Mouse (Mus musculus) kidney, adult 2 months (tissue): ENCODE measurements at regions not wholly inside any gene's neighbourhood (a gene's known extent, or its start where the extent isn't known, plus 50 kb on each side); places are given as distances from the start of the nearest gene placed in this dataset.
A peak's percentile ranks its signal among the peaks of the same experiment; 100 is the strongest.

ENCODE experiments used
- DNase-seq: peaks from one replicate; pipeline ENCODE4 v3.0.0; 2021
- H3K27ac ChIP-seq: fragments of 200-500 bp; 2 replicates; pipeline ENCODE4 v1.5.1; 2012; ENCODE audit warnings: low read depth, low read length, control low read depth, inconsistent platforms; ENCODE audit not compliant: insufficient read depth
- H3K27me3 ChIP-seq: fragments of 200-500 bp; replicated peaks from 2 replicates; pipeline ENCODE4 v1.6.1; 2012; ENCODE audit warnings: mild to moderate bottlenecking, moderate library complexity, low read length, inconsistent platforms; ENCODE audit not compliant: control insufficient read depth, insufficient read depth
- H3K36me3 ChIP-seq: fragments of 200-500 bp; 2 replicates; pipeline ENCODE4 v1.6.1; 2012; ENCODE audit warnings: mild to moderate bottlenecking, moderate library complexity, low read length, inconsistent platforms; ENCODE audit not compliant: control insufficient read depth, insufficient read depth
- H3K4me1 ChIP-seq: fragments of 200-500 bp; 2 replicates; pipeline ENCODE4 v1.6.1; 2011; ENCODE audit warnings: low read length; ENCODE audit not compliant: control insufficient read depth, insufficient read depth
- H3K4me3 ChIP-seq: fragments of 200-500 bp; 2 replicates; pipeline ENCODE4 v1.5.1; 2011; ENCODE audit warnings: mild to moderate bottlenecking, low read depth, low read length, control low read depth; ENCODE audit not compliant: insufficient read depth
- CTCF ChIP-seq: fragments of 200-500 bp; conservative IDR thresholded peaks from 2 replicates; pipeline ENCODE4 v1.5.1; 2011; ENCODE audit warnings: low read depth, mild to moderate bottlenecking, control low read depth, low read length, moderate library complexity, mixed read lengths; ENCODE audit not compliant: insufficient read depth, insufficient read length
- POLR2A ChIP-seq: fragments of 200-500 bp; IDR thresholded peaks from one replicate; pipeline ENCODE4 v1.6.1; 2011; ENCODE audit warnings: low read depth, low read length, control low read depth
- WGBS: fragments of 180-500 bp; shearing (Covaris S2); methylation state at CpG from one replicate; pipeline ENCODE4 v1.1.7; 2018; 5-methylcytosine and 5-hydroxymethylcytosine counted together

- H3K4me1 ChIP-seq: no peaks in the 10 kb centered on the region
- TF ChIP-seq CTCF (no peak), POLR2A (no peak)
- no peak overlapping the region for H3K4me3 ChIP-seq
- H3K27ac ChIP-seq: no peak overlapping the region
- WGBS: 91% methylated on average over 2 of the region's 2 CpGs
- DNase-seq: no peak
- H3K36me3 ChIP-seq: no peaks in the 10 kb centered on the region
- H3K27me3 ChIP-seq: no peaks in the 10 kb centered on the region
Measured at GRCm38 (mm10) chr10:111723885-111724284, 217.8 kb downstream of the Phlda1 start.

DNA sequence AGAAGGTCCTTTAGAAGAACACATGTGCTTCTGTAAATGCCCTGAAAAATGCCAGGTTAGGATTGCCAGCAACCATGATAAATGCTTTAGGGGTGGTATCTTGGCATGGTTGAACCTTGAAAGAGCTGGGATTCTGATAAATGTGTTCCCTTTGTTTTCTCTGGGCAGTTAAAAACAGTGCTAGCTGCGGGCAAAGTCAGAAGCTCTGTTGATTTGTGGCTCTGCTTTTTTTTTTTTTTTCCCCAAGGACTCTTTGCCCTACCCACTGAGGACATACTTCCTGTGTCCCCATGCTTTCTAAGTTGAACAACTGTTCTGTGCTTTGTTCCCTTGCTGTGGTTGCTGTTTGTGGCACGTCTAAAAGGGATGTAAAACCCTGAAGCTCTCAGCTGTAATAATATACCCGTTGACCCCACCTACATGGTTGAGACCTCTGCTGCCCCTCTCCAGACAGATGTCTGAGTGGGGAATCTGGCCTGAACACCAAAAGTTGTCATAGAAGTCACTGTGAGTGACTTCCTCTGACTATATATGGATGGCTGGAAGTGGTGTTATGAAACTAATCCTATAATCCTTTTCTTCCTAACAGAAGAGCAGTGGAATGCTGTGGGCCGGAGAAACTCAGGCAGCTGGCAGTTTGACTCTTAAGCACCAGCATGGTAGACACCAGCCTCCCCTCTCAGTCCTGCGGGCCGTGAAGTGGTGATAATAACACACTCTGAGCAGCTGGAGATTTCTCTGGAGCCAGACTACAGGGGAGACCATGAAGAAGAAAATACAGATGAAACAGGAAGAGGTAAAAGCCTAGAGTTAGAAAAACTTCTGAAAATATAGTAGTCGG lies 218.7 kb downstream of the Phlda1 start:
- no peaks in the 10 kb centered on the region for H3K36me3 ChIP-seq
- no peak overlapping the region for H3K4me3 ChIP-seq
- DNase-seq: peak; percentile 10
- H3K27me3 ChIP-seq: no peaks in the 10 kb centered on the region
- no peak overlapping the region for H3K27ac ChIP-seq
- TF ChIP-seq CTCF (no peak), POLR2A (no peak)
- WGBS: 46% methylated on average over 7 of the region's 7 CpGs
- no peaks in the 10 kb centered on the region for H3K4me1 ChIP-seq

GRCm38 (mm10) chr10:111736026-111736425 lies 229.9 kb downstream of the Phlda1 start:
- 71% methylated on average over 3 of the region's 3 CpGs for WGBS
- DNase-seq: no peak
- Histone ChIP-seq H3K36me3 (no peaks in the 10 kb centered on the region), H3K27me3 (no peaks in the 10 kb centered on the region), H3K27ac (no peak overlapping the region), H3K4me1 (0 out of 2 replicates have a peak, but pooled peaks cover 2% of the 10 kb centered on the region), H3K4me3 (no peak overlapping the region)
- TF ChIP-seq POLR2A: no peak
- no peak for TF ChIP-seq CTCF

DNA sequence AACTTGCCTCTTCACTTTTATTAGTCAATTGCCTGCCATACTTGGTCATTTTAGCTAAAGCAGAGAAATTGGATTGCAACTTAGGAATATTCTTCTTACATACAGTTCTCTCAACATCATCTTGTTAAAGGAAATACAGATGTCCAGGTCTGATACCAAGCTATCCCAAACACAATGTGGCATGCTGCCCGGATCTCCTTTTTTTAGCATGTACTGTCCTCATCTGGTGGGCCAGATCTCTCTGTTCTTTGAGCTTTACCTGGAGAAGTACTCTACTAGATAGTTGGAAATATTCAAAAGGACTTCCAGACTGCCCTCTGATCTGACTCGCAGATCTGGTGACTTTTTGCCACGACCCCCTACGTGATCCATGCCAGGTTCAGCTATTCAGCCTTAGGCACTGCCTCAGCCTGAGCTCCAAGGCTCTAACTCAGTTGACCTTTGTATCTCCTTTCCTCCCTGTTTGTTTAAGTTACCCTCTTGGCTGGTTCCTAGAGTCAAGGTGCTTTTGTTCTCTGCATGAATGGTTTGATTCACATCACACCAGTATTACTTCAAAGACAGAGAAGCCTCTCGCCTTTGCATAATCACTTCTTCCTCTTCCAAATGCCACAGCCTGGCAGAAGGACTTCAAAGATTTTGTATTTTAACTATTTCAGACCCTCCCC lies 232.9 kb upstream of the Krr1 start:
- Histone ChIP-seq H3K27me3 (no peaks in the 10 kb centered on the region), H3K27ac (no peak overlapping the region), H3K36me3 (no peaks in the 10 kb centered on the region), H3K4me3 (no peak overlapping the region), H3K4me1 (0 out of 2 replicates have a peak, but pooled peaks cover 2% of the 10 kb centered on the region)
- 39% methylated on average over 5 of the region's 5 CpGs for WGBS
- TF ChIP-seq POLR2A (no peak), CTCF (no peak)
- no peak for DNase-seq

- DNase-seq: no peak
Measured at GRCm38 (mm10) chr10:111740586-111741265, 231.7 kb upstream of the Krr1 start.

DNA sequence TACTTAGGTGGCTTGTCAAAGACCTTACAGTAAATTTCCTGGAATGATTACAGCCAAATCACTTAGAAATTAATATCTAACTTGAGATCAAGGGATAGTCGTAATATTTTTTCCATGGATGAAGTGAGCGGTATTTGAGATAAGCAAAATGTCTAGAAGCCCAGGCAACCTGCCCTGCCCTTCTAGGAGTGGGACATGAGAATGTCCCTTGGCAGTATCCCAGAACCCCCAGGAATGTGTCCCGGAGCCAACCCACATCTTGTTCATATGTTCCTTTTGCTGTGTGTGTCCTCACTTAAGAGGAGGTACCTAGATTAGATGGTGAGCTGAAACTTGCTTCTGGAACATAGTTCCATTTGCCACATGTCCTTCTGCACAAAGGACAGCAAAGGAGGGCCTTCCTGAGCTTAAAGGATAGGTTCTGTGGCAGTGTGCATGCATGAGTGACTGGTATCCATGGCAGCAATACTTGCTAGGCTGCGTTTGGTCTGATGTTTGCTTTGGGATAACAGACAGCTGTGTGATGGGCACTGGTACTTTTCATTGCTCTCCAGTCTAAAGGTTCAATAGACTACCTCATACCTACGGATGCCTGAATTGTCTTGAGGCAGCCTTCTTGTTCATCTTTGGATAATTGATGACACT lies 231.0 kb upstream of the Krr1 start:
- Histone ChIP-seq H3K36me3 (no peaks in the 10 kb centered on the region), H3K27ac (no peak overlapping the region), H3K4me1 (0 out of 2 replicates have a peak, but pooled peaks cover 2% of the 10 kb centered on the region), H3K27me3 (no peaks in the 10 kb centered on the region), H3K4me3 (no peak overlapping the region)
- TF ChIP-seq POLR2A (no peak), CTCF (no peak)
- DNase-seq: no peak
- 61% methylated on average over 5 of the region's 5 CpGs for WGBS

More at GRCm38 (mm10) chr10:111740586-111741265, 231.7 kb upstream of the Krr1 start:
- Histone ChIP-seq H3K4me1 (0 out of 2 replicates have a peak, but pooled peaks cover 2% of the 10 kb centered on the region), H3K27ac (no peak overlapping the region), H3K4me3 (no peak overlapping the region), H3K27me3 (no peaks in the 10 kb centered on the region), H3K36me3 (no peaks in the 10 kb centered on the region)
- TF ChIP-seq CTCF (no peak), POLR2A (no peak)
- WGBS: 53% methylated on average over 9 of the region's 9 CpGs
